Mouse (Mus musculus) myocyte (in vitro differentiated cells): Measurements from ENCODE around the gene Selp.

ENCODE experiments used
- POLR2A ChIP-seq: IDR thresholded peaks from one replicate; pipeline ENCODE4 v1.6.1; 2011; ENCODE audit warnings: low read depth, mild to moderate bottlenecking, control low read depth, moderate library complexity; ENCODE audit not compliant: insufficient read length
- TCF12 ChIP-seq: IDR thresholded peaks from one replicate; pipeline ENCODE4 v1.6.1; 2011; ENCODE audit warnings: mild to moderate bottlenecking, control low read depth; ENCODE audit not compliant: poor library complexity, insufficient read depth, severe bottlenecking

DNA sequence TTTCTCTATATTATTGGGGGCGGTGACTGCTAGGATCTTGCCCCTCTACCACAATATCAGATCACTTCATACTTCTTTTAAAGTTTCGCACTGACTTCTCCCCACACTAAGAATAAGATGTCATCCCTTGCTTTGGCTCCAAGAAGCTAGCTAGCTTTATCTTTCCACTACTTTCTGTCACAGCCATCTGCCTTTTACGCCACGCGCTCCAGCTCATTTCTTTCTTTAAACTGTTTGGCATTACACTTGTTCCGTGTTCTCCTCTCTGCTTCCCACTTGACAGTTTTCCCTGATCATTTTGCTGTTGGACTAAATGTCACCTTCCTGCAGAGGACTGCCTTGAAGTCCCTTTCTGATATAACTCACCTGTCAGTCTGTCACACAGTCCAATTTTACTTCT is 2.8 kb downstream of the Selp start:
- no peak for TF ChIP-seq POLR2A
- TF ChIP-seq TCF12: no peak
